Comparison of ENCODE assay signal across 9 mouse cellular contexts in the genomic region with DNA sequence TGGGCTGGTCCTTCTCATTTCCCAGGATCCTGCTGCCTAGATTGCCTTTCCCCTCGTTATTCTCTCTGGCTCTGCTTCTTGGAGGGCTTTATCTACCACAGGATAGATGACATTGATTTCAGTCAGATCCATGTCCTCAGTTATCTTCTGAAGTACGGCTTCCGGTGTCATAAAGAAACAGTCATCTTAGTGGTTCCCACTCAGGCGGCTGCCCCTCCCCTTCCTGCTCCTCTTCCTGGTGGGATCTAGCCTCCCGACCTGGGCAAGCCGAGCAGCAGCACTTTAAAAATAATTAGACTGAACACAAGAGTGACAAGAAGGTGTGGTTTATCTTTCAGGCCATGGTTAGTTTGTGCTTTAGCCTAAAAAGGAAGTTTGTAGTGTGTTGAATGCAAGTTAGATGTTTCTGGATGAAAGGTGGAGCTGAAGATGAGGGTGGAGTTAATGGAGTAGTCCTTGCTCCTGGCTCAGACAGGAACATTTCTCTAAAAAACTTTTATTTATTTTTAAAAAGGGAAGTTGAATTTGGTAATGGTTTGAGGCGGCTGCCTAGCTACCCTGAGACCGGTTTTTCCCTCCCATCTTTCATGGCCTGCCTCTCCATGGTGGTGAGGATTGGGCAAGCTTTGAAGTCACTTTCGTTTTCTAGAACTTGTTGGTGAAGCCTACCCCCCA.
DNase-seq lines count a peak whose midpoint lies in the region; TF ChIP-seq lines count a peak whose summit lies in the region.
"Had no signal": no experiment of that assay in that cellular context is flagged by ENCODE, and none has a peak within 500 bp of the region (broad histone marks: within the 10 kb centered on the region; RNA-seq: fewer than 3 reads in every experiment).

No protein-coding gene starts in this region.

- peak overlapping the region; percentile 63 for H3K4me2 ChIP-seq in myocyte (ENCODE audit: low read depth)
- H3K4me2 ChIP-seq: neural tube, embryonic 12.5 days had no signal

- peak; percentile 28 for DNase-seq in heart, adult 8-10 months (ENCODE audit: low spot score)
- no peak for DNase-seq in heart, postnatal 25 days (ENCODE audit: low spot score)
- DNase-seq in c-Kit-positive CD71-positive TER-119-negative erythroid progenitor cells, embryonic 14.5 days (ENCODE audit: low read depth), result peak; percentile 24
- peak; percentile 31 for DNase-seq in liver
- no peak for DNase-seq in embryo, embryonic 10.5 days (ENCODE audit: low spot score)
- DNase-seq in natural killer cell, adult 2 months (ENCODE audit: low spot score in 2 of 2), result no peak
- DNase-seq in layer of hippocampus, adult 9-11 months, result no peak

- H3K79me2 ChIP-seq in myocyte (ENCODE audit: control insufficient read depth, insufficient read depth), result no peaks in the 10 kb centered on the region

- no peak for TF ChIP-seq POLR2A in myocyte (IDR thresholded peaks at IDR 0.05; ENCODE audit: insufficient read length, low read depth)

- no peaks in the 10 kb centered on the region for H3K27me3 ChIP-seq in myocyte (ENCODE audit: control insufficient read depth, insufficient read depth, insufficient read length)
- H3K27me3 ChIP-seq: neural tube, embryonic 12.5 days had no signal

- H3ac ChIP-seq in myocyte (ENCODE audit: control insufficient read depth, insufficient read length), result no peak overlapping the region

- H3K4me3 ChIP-seq in myocyte, result no peak overlapping the region
- H3K4me3 ChIP-seq: neural tube, embryonic 12.5 days had no signal

- intact Hi-C loops in heart, postnatal 25 days (cut with DNase I), result loop anchor here (2.0 kb wide), 1 partner anchor 94 kb away; the partner anchor contains the start of gene Itpr1

- no peaks in the 10 kb centered on the region for H3K36me3 ChIP-seq in myocyte (ENCODE audit: control insufficient read depth, insufficient read depth)
- H3K36me3 ChIP-seq: neural tube, embryonic 12.5 days had no signal

TF ChIP-seq in myocyte, 11 proteins besides CTCF, POLR2A, EP300 and RAD21:
- no peak for TF ChIP-seq USF1 (IDR thresholded peaks at IDR 0.05; ENCODE audit: low read depth)
- no peak for TF ChIP-seq MYOG (IDR thresholded peaks at IDR 0.05; ENCODE audit: control insufficient read depth in 1 of 3, insufficient read depth in 1 of 3, insufficient read length in 2 of 3, low read depth in 2 of 3)
- no peak for TF ChIP-seq TCF12 (IDR thresholded peaks at IDR 0.05; ENCODE audit: insufficient read depth, poor library complexity, severe bottlenecking)
- no peak for TF ChIP-seq SRF (IDR thresholded peaks at IDR 0.05; ENCODE audit: control insufficient read depth, insufficient read length, low read depth)
- TF ChIP-seq TCF3 (IDR thresholded peaks at IDR 0.05; ENCODE audit: insufficient read length, low read depth), result no peak
- TF ChIP-seq E2F4 (IDR thresholded peaks at IDR 0.05; ENCODE audit: insufficient read depth), result no peak
- no peak for TF ChIP-seq POLR2AphosphoS2 (IDR thresholded peaks at IDR 0.05; ENCODE audit: insufficient read length, low read depth)
- no peak for TF ChIP-seq CEBPB (IDR thresholded peaks at IDR 0.05; ENCODE audit: insufficient read depth, poor library complexity, severe bottlenecking)
- TF ChIP-seq MAX (IDR thresholded peaks at IDR 0.05; ENCODE audit: low read depth), result no peak
- no peak for TF ChIP-seq REST (IDR thresholded peaks at IDR 0.05; ENCODE audit: insufficient read depth, insufficient read length)
- TF ChIP-seq MYOD1 (IDR thresholded peaks at IDR 0.05; ENCODE audit: control insufficient read depth in 1 of 3, insufficient read length in 2 of 3, low read depth in 2 of 3), result no peak

Comparison
In these comparisons a context has a peak if more than half of its experiments do, and no peak if none do; other contexts are left out.
1. DNase-seq: peak in heart, adult 8-10 months (single experiment), c-Kit-positive CD71-positive TER-119-negative erythroid progenitor cells, embryonic 14.5 days (single experiment) and liver (single experiment); none in heart, postnatal 25 days (single experiment), embryo, embryonic 10.5 days (single experiment), natural killer cell, adult 2 months (0 of 2) and layer of hippocampus, adult 9-11 months (single experiment).